ENCODE assay signal across 8 mouse cellular contexts in the genomic region with DNA sequence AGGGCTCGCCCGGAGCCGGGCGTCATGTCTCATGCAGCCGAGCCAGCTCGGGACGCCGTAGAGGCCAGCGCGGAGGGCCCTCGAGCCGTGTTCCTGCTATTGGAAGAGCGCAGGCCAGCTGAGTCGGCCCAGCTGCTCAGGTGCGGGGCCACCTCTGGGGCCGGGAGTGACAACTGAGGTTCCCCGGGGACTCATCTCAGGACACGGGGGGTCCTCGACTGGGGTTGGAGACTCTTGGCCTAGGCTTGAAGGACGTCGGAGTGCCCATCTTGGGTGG. TPM values are rescaled to one million over a fixed set of nuclear protein-coding genes. Genes with fewer than 3 reads are reported as not detected.
DNase-seq lines count a peak whose midpoint lies in the region; ATAC-seq and TF ChIP-seq lines count a peak whose summit lies in the region.

No protein-coding gene starts in this region.

- peak overlapping the region; percentile 68 for H3K9ac ChIP-seq in kidney, embryonic 14.5 days (ENCODE audit: low read depth, low read length)
- H3K9ac ChIP-seq in hindbrain, embryonic 11.5 days (ENCODE audit: low read depth, low read length): peak overlapping the region; percentile 57
- peak overlapping the region; percentile 59 for H3K9ac ChIP-seq in midbrain, embryonic 12.5 days (replicated peaks)

- H3K4me2 ChIP-seq in kidney, embryonic 14.5 days (replicated peaks; ENCODE audit: low read depth, low read length): peak overlapping the region; percentile 55
- H3K4me2 ChIP-seq in hindbrain, embryonic 11.5 days (replicated peaks; ENCODE audit: low read depth, low read length): peak overlapping the region; percentile 64
- peak overlapping the region; percentile 63 for H3K4me2 ChIP-seq in midbrain, embryonic 12.5 days (replicated peaks)

- peaks cover 3% of the 10 kb centered on the region; the same call in 1 of the 2 replicates for H3K36me3 ChIP-seq in kidney, embryonic 14.5 days (ENCODE audit: control insufficient read depth, insufficient read depth, low read length)
- H3K36me3 ChIP-seq in hindbrain, embryonic 11.5 days (ENCODE audit: control insufficient read depth, insufficient read depth, low read length): no peaks in the 10 kb centered on the region
- H3K36me3 ChIP-seq in midbrain, embryonic 12.5 days: peaks cover 8% of the 10 kb centered on the region

- peak; percentile 9; the same call in 1 of the 2 replicates for ATAC-seq in kidney, embryonic 14.5 days (ENCODE audit: low FRiP score, low TSS enrichment)
- no peak; the same call in 1 of the 2 replicates for ATAC-seq in hindbrain, embryonic 11.5 days (ENCODE audit: low FRiP score)
- no peak; the same call in 1 of the 2 replicates for ATAC-seq in midbrain, embryonic 12.5 days (ENCODE audit: low FRiP score, low read depth)

- 26% methylated on average over 21 of the region's 21 CpGs for WGBS in kidney, embryonic 14.5 days
- WGBS in bone marrow, adult 2 months: 22% methylated on average over 21 of the region's 21 CpGs
- WGBS in hindbrain, embryonic 11.5 days: 22% methylated on average over 13 of the region's 21 CpGs
- WGBS in midbrain, embryonic 12.5 days: 41% methylated on average over 19 of the region's 21 CpGs

- no peak for DNase-seq in kidney, postnatal 25 days
- no peak for DNase-seq in hindbrain, embryonic 11.5 days (ENCODE audit: low spot score)
- no peak for DNase-seq in adrenal gland, adult 2 months
- no peak for DNase-seq in left cerebral cortex, postnatal 4 days
- DNase-seq in adrenal gland, postnatal 36 days: no peak

- H3K4me3 ChIP-seq in kidney, embryonic 14.5 days (ENCODE audit: low read length): peak overlapping the region; percentile 60
- peak overlapping the region; percentile 97 for H3K4me3 ChIP-seq in bone marrow, adult 2 months (replicated peaks; ENCODE audit: control insufficient read depth, low read depth, low read length)
- H3K4me3 ChIP-seq in hindbrain, embryonic 11.5 days (ENCODE audit: low read depth, low read length): peak overlapping the region; percentile 65
- H3K4me3 ChIP-seq in midbrain, embryonic 12.5 days: peak overlapping the region; percentile 66

- H3K9me3 ChIP-seq in kidney, embryonic 14.5 days (ENCODE audit: control insufficient read depth, low read length): no peaks in the 10 kb centered on the region
- H3K9me3 ChIP-seq in hindbrain, embryonic 11.5 days (ENCODE audit: control insufficient read depth, low read length): no peaks in the 10 kb centered on the region
- no peaks in the 10 kb centered on the region for H3K9me3 ChIP-seq in midbrain, embryonic 12.5 days

- no peak for TF ChIP-seq POLR2A in bone marrow, adult 2 months (IDR thresholded peaks at IDR 0.05; ENCODE audit: borderline replicate concordance, control insufficient read depth, low read depth, low read length)

- H3K27ac ChIP-seq in kidney, embryonic 14.5 days (ENCODE audit: low read depth, low read length): peak overlapping the region; percentile 47; the same call in 1 of the 2 replicates
- peak overlapping the region; percentile 89 for H3K27ac ChIP-seq in bone marrow, adult 2 months (ENCODE audit: control insufficient read depth, insufficient read depth, low read depth, low read length, poor library complexity)
- H3K27ac ChIP-seq in hindbrain, embryonic 11.5 days (ENCODE audit: low read depth, low read length): peak overlapping the region; percentile 51; the same call in 1 of the 2 replicates
- 0 out of 2 replicates have a peak overlapping the region, but pooled peaks have one; percentile 42 for H3K27ac ChIP-seq in midbrain, embryonic 12.5 days (replicated peaks)

- no peaks in the 10 kb centered on the region for H3K27me3 ChIP-seq in kidney, embryonic 14.5 days (ENCODE audit: control insufficient read depth, insufficient read depth, low read length)
- no peaks in the 10 kb centered on the region for H3K27me3 ChIP-seq in hindbrain, embryonic 11.5 days (ENCODE audit: control insufficient read depth, insufficient read depth, low read length)
- H3K27me3 ChIP-seq in midbrain, embryonic 12.5 days: no peaks in the 10 kb centered on the region

- no peak for TF ChIP-seq CTCF in bone marrow, adult 2 months (IDR thresholded peaks at IDR 0.05; ENCODE audit: control insufficient read depth, insufficient read depth, low read length)

- intact Hi-C loops in left cerebral cortex, postnatal 4 days (cut with DNase I): no loop called here

- no peaks in the 10 kb centered on the region for H3K4me1 ChIP-seq in kidney, embryonic 14.5 days (ENCODE audit: control insufficient read depth, insufficient read depth, low read length)
- no peaks in the 10 kb centered on the region for H3K4me1 ChIP-seq in bone marrow, adult 2 months (ENCODE audit: control insufficient read depth, insufficient read depth, low read length)
- H3K4me1 ChIP-seq in hindbrain, embryonic 11.5 days (replicated peaks; ENCODE audit: control insufficient read depth, insufficient read depth, low read length): no peaks in the 10 kb centered on the region
- H3K4me1 ChIP-seq in midbrain, embryonic 12.5 days: peaks cover 18% of the 10 kb centered on the region; the same call in 1 of the 2 replicates

RNA-seq across cellular contexts. Expression of a gene that starts 0.5 kb away (rescaled TPM):
- polyA plus RNA-seq in kidney, embryonic 14.5 days (2014; fragmentation: Nextera tagmentation; extraction: Ambion mirVana): 19.7 and 25.6 TPM in 2 replicates
- 15.5 and 22.3 TPM in 2 replicates for polyA plus RNA-seq in bone marrow, adult 2 months (2011; ENCODE audit: insufficient read depth, insufficient read length, low replicate concordance, missing spikeins)
- polyA plus RNA-seq in hindbrain, embryonic 11.5 days (2014; fragmentation: Nextera tagmentation; extraction: Ambion mirVana): 18.5 and 21.7 TPM in 2 replicates
- 37.6 and 39.1 TPM in 2 replicates for polyA plus RNA-seq in midbrain, embryonic 12.5 days (2016; fragmentation: Nextera tagmentation; extraction: Ambion mirVana)
- 10 to 100 TPM; 45.4 to 59.2 TPM for total RNA-seq in adrenal gland, adult 2 months (2021)
- polyA plus RNA-seq in adrenal gland, adult 2 months (2012; rRNA removed): 40.7 and 41.3 TPM in 2 replicates
- total RNA-seq in left cerebral cortex, postnatal 4 days (2021): 10 to 100 TPM; 24.0 to 29.0 TPM
- total RNA-seq in adrenal gland, postnatal 36 days (2021): 10 to 100 TPM; 44.5 to 48.7 TPM

RNA-seq across cellular contexts. Expression of a gene that starts 12.2 kb away (rescaled TPM):
- polyA plus RNA-seq in kidney, embryonic 14.5 days (2014; fragmentation: Nextera tagmentation; extraction: Ambion mirVana): 15.6 and 21.5 TPM in 2 replicates
- polyA plus RNA-seq in bone marrow, adult 2 months (2011; ENCODE audit: insufficient read depth, insufficient read length, low replicate concordance, missing spikeins): 0.36 and 1.4 TPM in 2 replicates
- polyA plus RNA-seq in hindbrain, embryonic 11.5 days (2014; fragmentation: Nextera tagmentation; extraction: Ambion mirVana): 19.9 and 21.5 TPM in 2 replicates
- polyA plus RNA-seq in midbrain, embryonic 12.5 days (2016; fragmentation: Nextera tagmentation; extraction: Ambion mirVana): 27.5 and 34.1 TPM in 2 replicates
- total RNA-seq in adrenal gland, adult 2 months (2021): 1 to 10 TPM; 2.9 to 3.7 TPM
- polyA plus RNA-seq in adrenal gland, adult 2 months (2012; rRNA removed): 11.6 and 12.8 TPM in 2 replicates
- total RNA-seq in left cerebral cortex, postnatal 4 days (2021): 10 to 100 TPM; 56.2 to 65.4 TPM
- 1 to 10 TPM; 2.2 to 4.0 TPM for total RNA-seq in adrenal gland, postnatal 36 days (2021)

RNA-seq across cellular contexts. Expression of a gene that starts 26.7 kb away (rescaled TPM):
- 34.5 and 35.8 TPM in 2 replicates for polyA plus RNA-seq in kidney, embryonic 14.5 days (2014; fragmentation: Nextera tagmentation; extraction: Ambion mirVana)
- 95.0 and 184 TPM in 2 replicates for polyA plus RNA-seq in bone marrow, adult 2 months (2011; ENCODE audit: insufficient read depth, insufficient read length, low replicate concordance, missing spikeins)
- polyA plus RNA-seq in hindbrain, embryonic 11.5 days (2014; fragmentation: Nextera tagmentation; extraction: Ambion mirVana): 46.1 and 53.6 TPM in 2 replicates
- 78.3 and 80.8 TPM in 2 replicates for polyA plus RNA-seq in midbrain, embryonic 12.5 days (2016; fragmentation: Nextera tagmentation; extraction: Ambion mirVana)
- total RNA-seq in adrenal gland, adult 2 months (2021): 10 to 100 TPM; 44.7 to 47.8 TPM
- 18.3 and 19.5 TPM in 2 replicates for polyA plus RNA-seq in adrenal gland, adult 2 months (2012; rRNA removed)
- 10 to 100 TPM; 79.8 to 81.2 TPM for total RNA-seq in left cerebral cortex, postnatal 4 days (2021)
- total RNA-seq in adrenal gland, postnatal 36 days (2021): 10 to 100 TPM; 41.0 to 50.8 TPM

RNA-seq across cellular contexts. Expression of a gene that starts 34.6 kb away (rescaled TPM):
- 74.5 and 80.1 TPM in 2 replicates for polyA plus RNA-seq in kidney, embryonic 14.5 days (2014; fragmentation: Nextera tagmentation; extraction: Ambion mirVana)
- polyA plus RNA-seq in bone marrow, adult 2 months (2011; ENCODE audit: insufficient read depth, insufficient read length, low replicate concordance, missing spikeins): 3.9 and 9.5 TPM in 2 replicates
- 98.3 and 108 TPM in 2 replicates for polyA plus RNA-seq in hindbrain, embryonic 11.5 days (2014; fragmentation: Nextera tagmentation; extraction: Ambion mirVana)
- 88.8 and 89.2 TPM in 2 replicates for polyA plus RNA-seq in midbrain, embryonic 12.5 days (2016; fragmentation: Nextera tagmentation; extraction: Ambion mirVana)
- total RNA-seq in adrenal gland, adult 2 months (2021): 10 to 100 TPM; 12.9 to 17.9 TPM
- 37.3 and 55.0 TPM in 2 replicates for polyA plus RNA-seq in adrenal gland, adult 2 months (2012; rRNA removed)
- total RNA-seq in left cerebral cortex, postnatal 4 days (2021): 10 to 100 TPM; 70.0 to 84.0 TPM
- total RNA-seq in adrenal gland, postnatal 36 days (2021): 10 to 100 TPM; 11.5 to 16.3 TPM

RNA-seq across cellular contexts. Expression of a gene that starts 40.8 kb away (rescaled TPM):
- polyA plus RNA-seq in kidney, embryonic 14.5 days (2014; fragmentation: Nextera tagmentation; extraction: Ambion mirVana): 0.23 TPM in 1 of 2 replicates, not detected in the other
- polyA plus RNA-seq in bone marrow, adult 2 months (2011; ENCODE audit: insufficient read depth, insufficient read length, low replicate concordance, missing spikeins): not detected in 2 replicates
- polyA plus RNA-seq in hindbrain, embryonic 11.5 days (2014; fragmentation: Nextera tagmentation; extraction: Ambion mirVana): not detected in 2 replicates
- not detected in 2 replicates for polyA plus RNA-seq in midbrain, embryonic 12.5 days (2016; fragmentation: Nextera tagmentation; extraction: Ambion mirVana)
- total RNA-seq in adrenal gland, adult 2 months (2021): not detected
- 1.1 and 6.2 TPM in 2 replicates for polyA plus RNA-seq in adrenal gland, adult 2 months (2012; rRNA removed)
- under 1 TPM in 1 of 2 experiments, not detected in 1; 0.60 TPM for total RNA-seq in left cerebral cortex, postnatal 4 days (2021)
- under 1 TPM in 1 of 2 experiments, not detected in 1; 0.43 TPM for total RNA-seq in adrenal gland, postnatal 36 days (2021)
